Mouse (Mus musculus) intestine, postnatal 0 days (tissue): ENCODE measurements at regions not wholly inside any gene's neighbourhood (a gene's known extent, or its start where the extent isn't known, plus 50 kb on each side); places are given as distances from the start of the nearest gene placed in this dataset. TPM values are rescaled to one million over a fixed set of nuclear protein-coding genes. Genes with fewer than 3 reads are reported as not detected.

ENCODE experiments used
- ATAC-seq: fragments of 200-750 bp; cut with Nextera tagmentation; 2 replicates; pipeline ENCODE4 v1.8.0; 2017; ENCODE audit warnings: mild to moderate bottlenecking, moderate TSS enrichment, moderate library complexity
- H3K27ac ChIP-seq: fragments of 300-500 bp; sonication (generic); 2 replicates; pipeline ENCODE4 v1.5.1; 2014; ENCODE audit warnings: mild to moderate bottlenecking, low read depth, low read length, moderate library complexity
- H3K27me3 ChIP-seq: fragments of 300-500 bp; sonication (generic); replicated peaks from 2 replicates; pipeline ENCODE4 v1.6.1; 2014; ENCODE audit warnings: low read length, mixed read lengths; ENCODE audit not compliant: control insufficient read depth, insufficient read depth
- H3K36me3 ChIP-seq: fragments of 300-500 bp; sonication (generic); 2 replicates; pipeline ENCODE4 v1.6.1; 2014; ENCODE audit warnings: mild to moderate bottlenecking, moderate library complexity; ENCODE audit not compliant: control insufficient read depth, insufficient read depth
- H3K4me1 ChIP-seq: fragments of 300-500 bp; sonication (generic); replicated peaks from 2 replicates; pipeline ENCODE4 v1.6.1; 2014; ENCODE audit warnings: antibody characterized with exemption, low read length, mixed read lengths; ENCODE audit not compliant: control insufficient read depth, insufficient read depth
- H3K4me2 ChIP-seq: fragments of 300-500 bp; sonication (generic); replicated peaks from 2 replicates; pipeline ENCODE4 v1.6.1; 2014; ENCODE audit warnings: low read depth, mild to moderate bottlenecking, moderate library complexity
- H3K4me3 ChIP-seq: fragments of 300-500 bp; sonication (generic); 2 replicates; pipeline ENCODE4 v1.5.1; 2014; ENCODE audit warnings: low read depth, low read length
- H3K9ac ChIP-seq: fragments of 300-500 bp; sonication (generic); 2 replicates; pipeline ENCODE4 v1.6.1; 2014; ENCODE audit warnings: mild to moderate bottlenecking, low read depth, low read length
- H3K9me3 ChIP-seq: fragments of 300-500 bp; sonication (generic); 2 replicates; pipeline ENCODE4 v1.6.1; 2016; ENCODE audit warnings: mixed run types; ENCODE audit not compliant: control insufficient read depth
- CTCF ChIP-seq: sonication (generic); IDR thresholded peaks from 2 replicates; pipeline ENCODE4 v1.5.1; 2016; ENCODE audit warnings: low read depth, mild to moderate bottlenecking, control low read depth, antibody characterized with exemption, moderate library complexity
- WGBS: fragments of 180-500 bp; shearing (Covaris S2); extraction: QIAGEN DNeasy Blood & Tissue Kit; methylation state at CpG from one replicate; pipeline ENCODE4 v1.1.7; 2014; 5-methylcytosine and 5-hydroxymethylcytosine counted together
- microRNA-seq: library from miRNA; unstranded; fragments of <30 nt; microRNA quantifications from one replicate; pipeline ENCODE4, GENCODE M21; 2016

DNA sequence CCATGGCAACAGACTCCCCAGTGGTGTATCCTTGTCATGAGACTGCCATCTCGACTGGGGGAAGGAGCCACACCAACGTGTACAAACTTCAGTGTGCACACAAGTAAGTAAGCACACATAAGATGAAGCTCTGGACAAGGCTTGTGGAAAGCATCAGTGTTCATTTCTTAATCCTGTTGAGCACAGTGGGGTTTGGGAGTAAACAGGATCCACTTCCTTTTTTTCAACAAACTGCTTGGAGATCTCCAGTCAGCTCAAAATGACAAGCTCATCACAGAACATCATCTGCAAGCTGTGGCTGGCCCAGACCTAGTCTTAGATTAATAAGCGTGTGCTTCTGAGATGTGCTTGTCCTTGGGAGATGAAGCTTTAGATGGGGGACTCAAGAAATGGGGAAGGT, 75.6 kb upstream of the Nrp1 start:
- no peak for TF ChIP-seq CTCF
- Histone ChIP-seq H3K9me3 (no peaks in the 10 kb centered on the region), H3K4me1 (no peaks in the 10 kb centered on the region), H3K27me3 (no peaks in the 10 kb centered on the region), H3K4me3 (no peak overlapping the region), H3K36me3 (no peaks in the 10 kb centered on the region), H3K9ac (no peak overlapping the region), H3K4me2 (no peak overlapping the region), H3K27ac (no peak overlapping the region)
- WGBS = 72% methylated on average over 3 of the region's 3 CpGs
- ATAC-seq = no peak

DNA sequence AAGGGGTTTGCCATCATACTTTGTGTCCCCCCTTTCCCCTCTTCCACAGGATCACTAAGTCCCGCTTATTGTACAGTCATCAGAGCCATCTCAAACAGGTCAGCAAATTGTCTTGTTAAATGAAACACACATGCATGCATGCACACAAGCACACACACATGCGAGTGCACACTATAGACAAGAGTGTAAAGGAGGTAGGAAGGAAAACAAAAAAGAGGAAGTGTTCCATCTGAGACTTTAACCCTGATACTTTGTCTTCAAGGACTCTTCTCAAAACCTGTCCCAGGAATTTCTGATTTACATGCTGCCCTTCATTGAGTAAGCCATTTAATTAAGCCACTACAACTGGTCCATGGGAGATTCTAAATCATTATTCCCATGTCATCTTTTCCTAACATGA, 75.0 kb upstream of the Nrp1 start:
- H3K4me2 ChIP-seq = no peak overlapping the region
- no peaks in the 10 kb centered on the region for H3K9me3 ChIP-seq
- no peaks in the 10 kb centered on the region for H3K27me3 ChIP-seq
- H3K4me1 ChIP-seq = no peaks in the 10 kb centered on the region
- H3K36me3 ChIP-seq = no peaks in the 10 kb centered on the region
- no peak overlapping the region for H3K4me3 ChIP-seq
- 90% methylated on average over 2 of the region's 2 CpGs for WGBS
- no peak for ATAC-seq
- H3K27ac ChIP-seq = no peak overlapping the region
- TF ChIP-seq CTCF = no peak
- no peak overlapping the region for H3K9ac ChIP-seq

DNA sequence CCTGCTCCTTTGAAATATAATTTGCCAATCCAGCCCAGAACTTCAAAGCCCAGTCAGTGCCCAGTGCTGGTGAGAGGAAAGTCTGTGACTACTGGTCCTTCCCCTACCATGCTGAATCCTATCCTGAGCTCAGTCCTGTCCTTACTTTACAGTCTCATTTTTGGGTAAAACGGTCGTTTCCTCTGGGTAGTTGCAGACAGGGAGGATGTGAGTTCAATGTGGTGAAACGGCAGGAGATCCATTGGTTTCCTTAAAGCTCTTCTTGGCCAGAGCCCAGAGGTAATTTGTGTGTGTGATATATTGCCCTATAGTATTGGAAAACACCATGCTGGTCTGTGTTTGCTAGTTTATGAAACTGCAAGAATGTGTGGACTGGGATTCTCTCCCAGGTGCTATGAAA, 73.6 kb upstream of the Nrp1 start:
- no peak for TF ChIP-seq CTCF
- no peak overlapping the region for H3K4me2 ChIP-seq
- no peak overlapping the region for H3K27ac ChIP-seq
- no peak for ATAC-seq
- 64% methylated on average over 3 of the region's 3 CpGs for WGBS
- H3K9me3 ChIP-seq = no peaks in the 10 kb centered on the region
- H3K4me1 ChIP-seq = no peaks in the 10 kb centered on the region
- no peak overlapping the region for H3K9ac ChIP-seq
- H3K27me3 ChIP-seq = no peaks in the 10 kb centered on the region
- H3K36me3 ChIP-seq = no peaks in the 10 kb centered on the region
- no peak overlapping the region for H3K4me3 ChIP-seq

DNA sequence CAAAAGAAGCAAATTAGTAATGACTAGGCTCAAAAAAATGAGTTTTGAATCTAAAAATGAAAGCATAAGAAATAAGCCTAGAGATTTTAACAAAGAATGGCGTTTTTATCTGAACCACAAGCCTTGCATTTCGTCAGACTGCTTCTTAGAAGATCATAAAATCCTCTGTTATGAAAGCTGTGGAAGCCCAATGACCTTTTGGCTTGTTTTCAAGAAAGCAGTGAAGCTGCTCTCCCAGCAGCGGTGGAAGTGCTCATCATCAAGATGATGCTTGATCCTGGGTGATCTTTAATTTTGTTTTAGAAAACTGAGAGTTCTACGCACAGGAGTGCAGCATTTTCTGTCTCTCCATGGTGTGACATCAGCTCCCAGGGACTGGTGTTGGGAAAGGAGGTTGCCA, 68.3 kb upstream of the Nrp1 start:
- TF ChIP-seq CTCF = no peak
- Histone ChIP-seq H3K27me3 (no peaks in the 10 kb centered on the region), H3K9ac (no peak overlapping the region), H3K4me3 (no peak overlapping the region), H3K4me2 (no peak overlapping the region), H3K9me3 (no peaks in the 10 kb centered on the region), H3K4me1 (no peaks in the 10 kb centered on the region), H3K27ac (no peak overlapping the region), H3K36me3 (no peaks in the 10 kb centered on the region)
- 50% methylated on average over 4 of the region's 4 CpGs for WGBS
- no peak for ATAC-seq

DNA sequence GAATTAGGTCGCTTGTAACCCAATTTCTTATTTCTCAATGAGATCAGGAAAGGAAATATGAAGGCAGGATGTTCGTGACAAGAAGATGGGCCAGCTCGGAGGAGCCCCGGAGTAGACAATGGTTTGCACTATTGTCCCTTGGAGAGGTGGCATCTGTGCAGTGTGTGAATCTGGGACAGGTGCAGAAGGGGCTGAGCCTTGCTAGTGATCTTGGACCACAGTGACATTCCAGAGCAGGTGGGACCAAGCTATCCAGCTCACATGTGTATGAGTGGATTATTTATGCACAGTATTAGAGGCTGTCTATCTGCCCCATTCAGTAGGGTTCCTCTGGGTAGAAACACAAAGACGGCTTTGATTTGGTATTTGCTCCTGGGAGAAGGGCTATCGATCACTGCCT, 66.0 kb upstream of the Nrp1 start:
- no peak for ATAC-seq
- TF ChIP-seq CTCF = no peak
- 86% methylated on average over 6 of the region's 6 CpGs for WGBS

DNA sequence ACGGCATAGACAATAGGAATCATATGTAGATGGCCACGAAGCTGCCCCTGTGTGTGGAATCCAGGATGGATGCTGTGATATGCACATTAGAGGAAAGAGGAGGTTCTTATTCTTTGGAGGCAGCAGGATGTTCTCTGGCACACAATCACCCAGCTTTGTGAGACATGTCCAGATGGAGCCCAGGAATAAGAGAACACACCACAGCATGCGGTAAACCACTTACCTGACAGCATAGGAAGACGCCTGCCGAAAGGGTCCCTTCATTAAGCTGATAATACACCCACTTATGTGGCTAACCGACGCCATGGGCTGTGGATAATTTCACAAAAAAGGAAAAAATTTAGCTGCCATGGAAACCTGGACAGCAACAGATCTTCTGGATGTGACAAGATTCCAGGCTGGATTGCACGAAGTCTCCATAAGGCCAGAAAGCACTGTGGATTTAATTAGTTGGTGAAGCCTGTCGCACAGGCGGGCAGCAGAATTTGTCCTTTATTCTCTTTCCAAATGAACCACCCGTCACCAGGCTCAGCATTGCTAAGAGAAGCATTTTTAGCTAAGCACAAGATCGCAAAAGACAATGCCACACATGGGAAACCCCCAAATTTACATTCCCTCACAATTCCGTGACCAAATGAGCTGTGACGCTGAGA, 61.5 kb upstream of the Nrp1 start:
- ATAC-seq = no peak
- TF ChIP-seq CTCF = no peak
- H3K4me2 ChIP-seq = no peak overlapping the region
- no peaks in the 10 kb centered on the region for H3K27me3 ChIP-seq
- WGBS = 93% methylated on average over 14 of the region's 14 CpGs
- no peak overlapping the region for H3K4me3 ChIP-seq
- H3K36me3 ChIP-seq = no peaks in the 10 kb centered on the region
- no peak overlapping the region for H3K27ac ChIP-seq
- H3K9me3 ChIP-seq = no peaks in the 10 kb centered on the region
- H3K9ac ChIP-seq = no peak overlapping the region
- H3K4me1 ChIP-seq = no peaks in the 10 kb centered on the region

More for the DNA sequence above, 66.0 kb upstream of the Nrp1 start:
- no peak overlapping the region for H3K4me3 ChIP-seq
- H3K27ac ChIP-seq = no peak overlapping the region
- H3K9ac ChIP-seq = no peak overlapping the region
- no peak overlapping the region for H3K4me2 ChIP-seq
- no peaks in the 10 kb centered on the region for H3K4me1 ChIP-seq
- no peaks in the 10 kb centered on the region for H3K27me3 ChIP-seq
- no peaks in the 10 kb centered on the region for H3K9me3 ChIP-seq
- H3K36me3 ChIP-seq = no peaks in the 10 kb centered on the region

DNA sequence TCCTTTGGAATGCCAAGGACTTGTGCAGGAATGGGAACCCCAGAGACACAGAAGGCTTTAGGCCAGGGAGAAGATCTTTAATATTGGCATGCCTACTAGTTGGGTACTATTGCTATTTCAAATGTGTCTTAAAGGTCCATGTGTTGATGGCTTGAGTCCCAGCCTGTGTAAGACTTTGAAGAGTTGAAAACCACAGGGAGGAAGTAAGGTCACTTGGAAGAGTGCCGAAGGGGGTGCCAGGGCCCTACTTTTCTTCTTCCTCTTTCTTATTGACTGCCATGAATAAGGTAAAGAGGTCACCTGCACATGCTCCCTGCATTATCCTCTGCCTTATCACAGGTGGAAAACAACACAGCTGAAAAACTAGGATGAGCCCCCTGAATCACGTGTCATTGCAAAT, 56.1 kb upstream of the Nrp1 start:
- H3K4me1 ChIP-seq = no peaks in the 10 kb centered on the region
- no peaks in the 10 kb centered on the region for H3K9me3 ChIP-seq
- no peaks in the 10 kb centered on the region for H3K36me3 ChIP-seq
- WGBS = 76% methylated on average over 2 of the region's 2 CpGs
- H3K27ac ChIP-seq = no peak overlapping the region
- no peak overlapping the region for H3K4me3 ChIP-seq
- TF ChIP-seq CTCF = no peak
- H3K27me3 ChIP-seq = no peaks in the 10 kb centered on the region
- no peak overlapping the region for H3K9ac ChIP-seq
- no peak overlapping the region for H3K4me2 ChIP-seq
- no peak for ATAC-seq

Small RNA genes in the stretch of these regions (microRNA-seq; reads per million reads assigned to microRNA genes)
- gene Mir21c = not detected
